Mouse (Mus musculus) embryonic facial prominence, embryonic 11.5 days (tissue): ENCODE data around the gene Armh1. TPM values are rescaled to one million over a fixed set of nuclear protein-coding genes. Genes with fewer than 3 reads are reported as not detected.

Experiments
- ATAC-seq: fragments of 200-750 bp; cut with Nextera tagmentation; replicated peaks from 2 replicates; pipeline ENCODE4 v1.8.0; 2017; ENCODE audit warnings: low read depth; ENCODE audit not compliant: insufficient number of reproducible peaks, low FRiP score, low TSS enrichment
- DNase-seq: peaks from one replicate; pipeline ENCODE4 v3.0.0-alpha.2; 2015; ENCODE audit warnings: low spot score
- H3K27ac ChIP-seq: fragments of 300-500 bp; sonication (generic); replicated peaks from 2 replicates; pipeline ENCODE4 v1.5.1; 2014; ENCODE audit warnings: mild to moderate bottlenecking, low read depth, low read length, control low read depth
- H3K27me3 ChIP-seq: fragments of 300-500 bp; sonication (generic); 2 replicates; pipeline ENCODE4 v1.6.1; 2014; ENCODE audit warnings: mild to moderate bottlenecking, low read length, moderate library complexity, mixed read lengths; ENCODE audit not compliant: control insufficient read depth, insufficient read depth
- H3K36me3 ChIP-seq: fragments of 300-500 bp; sonication (generic); replicated peaks from 2 replicates; pipeline ENCODE4 v1.6.1; 2014; ENCODE audit warnings: low read depth, mild to moderate bottlenecking, low read length, moderate library complexity, mixed read lengths; ENCODE audit not compliant: control insufficient read depth, insufficient read depth
- H3K4me1 ChIP-seq: fragments of 300-500 bp; sonication (generic); 2 replicates; pipeline ENCODE4 v1.6.1; 2014; ENCODE audit warnings: low read length, mixed read lengths; ENCODE audit not compliant: control insufficient read depth, insufficient read depth
- H3K4me2 ChIP-seq: fragments of 300-500 bp; sonication (generic); 2 replicates; pipeline ENCODE4 v1.6.1; 2014; ENCODE audit warnings: low read depth, mild to moderate bottlenecking, control low read depth, low read length, moderate library complexity
- H3K4me3 ChIP-seq: fragments of 300-500 bp; sonication (generic); 2 replicates; pipeline ENCODE4 v1.5.1; 2014; ENCODE audit warnings: low read depth, low read length, control low read depth
- H3K9ac ChIP-seq: fragments of 300-500 bp; sonication (generic); replicated peaks from 2 replicates; pipeline ENCODE4 v1.6.1; 2014; ENCODE audit warnings: mild to moderate bottlenecking, control low read depth, low read length
- H3K9me3 ChIP-seq: fragments of 300-500 bp; sonication (generic); replicated peaks from 2 replicates; pipeline ENCODE4 v1.6.1; 2016; ENCODE audit warnings: mild to moderate bottlenecking, low read length, inconsistent platforms, mixed read lengths; ENCODE audit not compliant: control insufficient read depth
- WGBS: fragments of 180-500 bp; shearing (Covaris S2); extraction: QIAGEN DNeasy Blood & Tissue Kit; methylation state at CpG from one replicate; pipeline ENCODE4 v1.1.7; 2014; 5-methylcytosine and 5-hydroxymethylcytosine counted together
- polyA plus RNA-seq: library from polyadenylated mRNA; unstranded; fragments of >200 nt; fragmentation: Nextera tagmentation; extraction: Ambion mirVana; gene quantifications from 2 replicates; pipeline ENCODE4 v1.2.1, GENCODE M21; 2014

Armh1 gene
- polyA plus RNA-seq, 1 experiment from 2014 or later: 0.17 TPM

GRCm38 (mm10) chr4:117277021-117277420 is 25.1 kb upstream of the Armh1 start:
- Histone ChIP-seq H3K9ac (no peak overlapping the region), H3K4me3 (no peak overlapping the region), H3K27me3 (no peaks in the 10 kb centered on the region), H3K27ac (no peak overlapping the region), H3K4me1 (no peaks in the 10 kb centered on the region; the same call in 1 of the 2 replicates), H3K9me3 (no peaks in the 10 kb centered on the region; the same call in 1 of the 2 replicates), H3K4me2 (no peak overlapping the region), H3K36me3 (peaks cover 42% of the 10 kb centered on the region)
- ATAC-seq: no peak
- no peak for DNase-seq
- WGBS: 94% methylated on average over 13 of the region's 13 CpGs

GRCm38 (mm10) chr4:117276281-117276711 is 24.4 kb upstream of the Armh1 start:
- ATAC-seq: no peak
- Histone ChIP-seq H3K4me3 (no peak overlapping the region), H3K9ac (no peak overlapping the region), H3K36me3 (peaks cover 41% of the 10 kb centered on the region), H3K27me3 (no peaks in the 10 kb centered on the region), H3K27ac (no peak overlapping the region), H3K9me3 (no peaks in the 10 kb centered on the region; the same call in 1 of the 2 replicates), H3K4me1 (no peaks in the 10 kb centered on the region; the same call in 1 of the 2 replicates), H3K4me2 (no peak overlapping the region)
- DNase-seq: no peak
- WGBS: 94% methylated on average over 17 of the region's 17 CpGs

- no peak for ATAC-seq
- no peaks in the 10 kb centered on the region for H3K27me3 ChIP-seq
- H3K36me3 ChIP-seq: peaks cover 37% of the 10 kb centered on the region
- no peaks in the 10 kb centered on the region; the same call in 1 of the 2 replicates for H3K9me3 ChIP-seq
- no peaks in the 10 kb centered on the region; the same call in 1 of the 2 replicates for H3K4me1 ChIP-seq
- DNase-seq: no peak
- no peak overlapping the region for H3K27ac ChIP-seq
- 90% methylated on average over 4 of the region's 4 CpGs for WGBS
- no peak overlapping the region for H3K9ac ChIP-seq
- no peak overlapping the region for H3K4me2 ChIP-seq
- no peak overlapping the region for H3K4me3 ChIP-seq
These were observed 22.8 kb upstream of the Armh1 start for GRCm38 (mm10) chr4:117274720-117275119.

GRCm38 (mm10) chr4:117272459-117272858 is 20.5 kb upstream of the Armh1 start:
- H3K4me3 ChIP-seq: no peak overlapping the region
- H3K4me1 ChIP-seq: no peaks in the 10 kb centered on the region; the same call in 1 of the 2 replicates
- WGBS: 19% methylated on average over 12 of the region's 12 CpGs
- no peak overlapping the region for H3K4me2 ChIP-seq
- H3K27me3 ChIP-seq: no peaks in the 10 kb centered on the region
- peaks cover 31% of the 10 kb centered on the region for H3K36me3 ChIP-seq
- ATAC-seq (no peak), DNase-seq (peak; percentile 47)
- no peak overlapping the region; the same call in 1 of the 2 replicates for H3K27ac ChIP-seq
- H3K9ac ChIP-seq: no peak overlapping the region
- H3K9me3 ChIP-seq: no peaks in the 10 kb centered on the region; the same call in 1 of the 2 replicates

- no peak overlapping the region for H3K4me2 ChIP-seq
- H3K9me3 ChIP-seq: no peaks in the 10 kb centered on the region; the same call in 1 of the 2 replicates
- DNase-seq (peak; percentile 86), ATAC-seq (0 out of 2 replicates have a peak, but pooled peaks have one; percentile 4)
- WGBS: 12% methylated on average over 6 of the region's 6 CpGs
- H3K9ac ChIP-seq: no peak overlapping the region
- no peak overlapping the region for H3K4me3 ChIP-seq
- H3K27me3 ChIP-seq: no peaks in the 10 kb centered on the region
- no peak overlapping the region for H3K27ac ChIP-seq
- no peaks in the 10 kb centered on the region; the same call in 1 of the 2 replicates for H3K4me1 ChIP-seq
- peaks cover 22% of the 10 kb centered on the region for H3K36me3 ChIP-seq
These were observed 18.4 kb upstream of the Armh1 start for GRCm38 (mm10) chr4:117270278-117270677.

GRCm38 (mm10) chr4:117267831-117268437 is 16.0 kb upstream of the Armh1 start:
- no peaks in the 10 kb centered on the region; the same call in 1 of the 2 replicates for H3K4me1 ChIP-seq
- ATAC-seq (no peak), DNase-seq (no peak)
- no peaks in the 10 kb centered on the region for H3K27me3 ChIP-seq
- H3K9ac ChIP-seq: no peak overlapping the region
- no peaks in the 10 kb centered on the region for H3K9me3 ChIP-seq
- H3K36me3 ChIP-seq: peaks cover 4% of the 10 kb centered on the region
- WGBS: 82% methylated on average over 25 of the region's 25 CpGs
- no peak overlapping the region for H3K4me3 ChIP-seq
- no peak overlapping the region for H3K4me2 ChIP-seq
- no peak overlapping the region for H3K27ac ChIP-seq

- H3K4me1 ChIP-seq: no peaks in the 10 kb centered on the region
- no peak for ATAC-seq
- H3K36me3 ChIP-seq: peaks cover 3% of the 10 kb centered on the region; the same call in 1 of the 2 replicates
- 10% methylated on average over 2 of the region's 2 CpGs for WGBS
- H3K9me3 ChIP-seq: no peaks in the 10 kb centered on the region
- no peak overlapping the region for H3K27ac ChIP-seq
- no peak overlapping the region for H3K4me3 ChIP-seq
- no peak overlapping the region for H3K9ac ChIP-seq
- peak; percentile 87 for DNase-seq
- no peaks in the 10 kb centered on the region for H3K27me3 ChIP-seq
- H3K4me2 ChIP-seq: no peak overlapping the region
These were observed 15.4 kb upstream of the Armh1 start for GRCm38 (mm10) chr4:117267284-117267683.

GRCm38 (mm10) chr4:117262987-117263386 is 11.1 kb upstream of the Armh1 start:
- Histone ChIP-seq H3K9ac (no peak overlapping the region), H3K4me3 (no peak overlapping the region), H3K27ac (no peak overlapping the region), H3K4me1 (no peaks in the 10 kb centered on the region), H3K4me2 (no peak overlapping the region), H3K27me3 (no peaks in the 10 kb centered on the region), H3K9me3 (no peaks in the 10 kb centered on the region), H3K36me3 (no peaks in the 10 kb centered on the region)
- no peak for DNase-seq
- no peak for ATAC-seq
- 76% methylated on average over 8 of the region's 8 CpGs for WGBS
